Mouse (Mus musculus): ENCODE measurements at regions not wholly inside any gene's neighbourhood (a gene's known extent, or its start where the extent isn't known, plus 50 kb on each side); places are given as distances from the start of the nearest gene placed in this dataset.

GRCm38 (mm10) chr13:39566491-39566890 is 605.8 kb upstream of the Slc35b3 start:
- no peak overlapping the region for H3K27ac ChIP-seq (ENCODE audit: insufficient read depth, low read length)
- H3K4me3 ChIP-seq (ENCODE audit: insufficient read depth, low read length) = no peak overlapping the region
- no peak for TF ChIP-seq POLR2A (IDR thresholded peaks at IDR 0.05; ENCODE audit: extremely low read depth, insufficient read depth, low read length)
- TF ChIP-seq CTCF (IDR thresholded peaks at IDR 0.05; ENCODE audit: extremely low read depth, insufficient read depth, low read length) = no peak
- H3K4me1 ChIP-seq (ENCODE audit: control insufficient read depth, insufficient read depth, low read length) = no peaks in the 10 kb centered on the region

- TF ChIP-seq POLR2A (IDR thresholded peaks at IDR 0.05; ENCODE audit: extremely low read depth, insufficient read depth, low read length) (no peak), CTCF (IDR thresholded peaks at IDR 0.05; ENCODE audit: extremely low read depth, insufficient read depth, low read length) (no peak)
Measured at GRCm38 (mm10) chr13:39537724-39538440, 577.2 kb upstream of the Slc35b3 start.

GRCm38 (mm10) chr13:39526469-39526868 is 565.8 kb upstream of the Slc35b3 start:
- no peak overlapping the region for H3K27ac ChIP-seq (ENCODE audit: insufficient read depth, low read length)
- TF ChIP-seq CTCF (IDR thresholded peaks at IDR 0.05; ENCODE audit: extremely low read depth, insufficient read depth, low read length) (no peak), POLR2A (IDR thresholded peaks at IDR 0.05; ENCODE audit: extremely low read depth, insufficient read depth, low read length) (no peak)
- no peak overlapping the region for H3K4me3 ChIP-seq (ENCODE audit: insufficient read depth, low read length)
- H3K4me1 ChIP-seq (ENCODE audit: control insufficient read depth, insufficient read depth, low read length) = no peaks in the 10 kb centered on the region

More at GRCm38 (mm10) chr13:39537724-39538440, 577.2 kb upstream of the Slc35b3 start:
- no peaks in the 10 kb centered on the region for H3K4me1 ChIP-seq (ENCODE audit: control insufficient read depth, insufficient read depth, low read length)
- H3K4me3 ChIP-seq (ENCODE audit: insufficient read depth, low read length) = no peak overlapping the region
- no peak overlapping the region for H3K27ac ChIP-seq (ENCODE audit: insufficient read depth, low read length)

DNA sequence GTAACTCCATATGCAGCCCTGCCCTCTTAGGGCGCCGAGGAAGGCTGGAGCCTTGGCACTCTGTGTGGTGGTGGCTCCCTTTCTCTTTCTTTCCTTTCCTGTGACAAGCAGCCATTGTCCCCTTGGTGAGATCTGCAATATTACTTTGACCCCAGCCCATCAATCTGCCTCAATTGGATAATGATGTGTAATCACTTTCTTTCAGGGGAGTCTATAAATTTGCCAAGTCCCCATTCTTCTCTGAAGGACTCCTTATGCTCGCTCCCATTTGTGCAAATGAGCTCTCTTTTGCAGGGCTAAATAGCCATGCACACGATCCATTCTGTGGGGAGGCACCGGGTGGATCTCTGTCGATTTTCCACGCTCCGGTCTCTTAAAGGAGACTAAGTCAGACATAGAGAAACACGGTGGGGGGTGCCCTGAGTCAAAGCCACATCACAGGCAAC is 563.2 kb upstream of the Slc35b3 start:
- no peaks in the 10 kb centered on the region for H3K4me1 ChIP-seq (ENCODE audit: control insufficient read depth, insufficient read depth, low read length)
- H3K27ac ChIP-seq (ENCODE audit: insufficient read depth, low read length) = no peak overlapping the region
- no peak overlapping the region for H3K4me3 ChIP-seq (ENCODE audit: insufficient read depth, low read length)
- TF ChIP-seq POLR2A (IDR thresholded peaks at IDR 0.05; ENCODE audit: extremely low read depth, insufficient read depth, low read length) (no peak), CTCF (IDR thresholded peaks at IDR 0.05; ENCODE audit: extremely low read depth, insufficient read depth, low read length) (no peak)

DNA sequence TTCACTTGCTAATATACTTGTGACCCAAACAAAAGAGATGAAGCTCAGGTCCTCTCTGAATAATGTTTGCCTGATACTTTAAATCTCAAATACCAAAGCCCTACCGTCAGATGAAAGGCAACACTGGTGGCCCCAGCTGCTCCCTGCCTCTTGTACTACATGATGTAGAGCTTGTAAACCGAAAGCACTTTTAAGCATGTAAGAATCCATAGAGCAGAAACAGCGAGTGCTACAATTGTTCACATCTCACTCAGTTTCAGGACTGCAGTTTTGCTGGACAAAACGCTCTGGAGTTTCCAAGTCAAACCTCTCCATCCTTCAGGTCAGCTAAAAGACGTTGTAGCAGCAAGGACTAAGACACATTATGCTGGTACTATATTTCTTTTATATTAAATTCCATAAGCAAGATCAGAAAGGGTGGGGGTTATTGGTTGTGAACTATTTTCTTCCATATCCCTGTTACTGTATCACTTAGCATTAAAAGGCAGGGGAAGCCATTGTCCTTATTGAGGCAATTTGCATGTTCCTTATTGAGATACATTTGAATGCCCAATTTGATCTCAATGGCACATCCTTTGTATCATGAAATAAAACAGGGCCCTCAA is 562.7 kb upstream of the Slc35b3 start:
- no peak overlapping the region for H3K27ac ChIP-seq (ENCODE audit: insufficient read depth, low read length)
- H3K4me1 ChIP-seq (ENCODE audit: control insufficient read depth, insufficient read depth, low read length) = no peaks in the 10 kb centered on the region
- no peak overlapping the region for H3K4me3 ChIP-seq (ENCODE audit: insufficient read depth, low read length)
- TF ChIP-seq POLR2A (IDR thresholded peaks at IDR 0.05; ENCODE audit: extremely low read depth, insufficient read depth, low read length) (no peak), CTCF (IDR thresholded peaks at IDR 0.05; ENCODE audit: extremely low read depth, insufficient read depth, low read length) (no peak)

- Histone ChIP-seq H3K27ac (ENCODE audit: insufficient read depth, low read length) (no peak overlapping the region), H3K4me3 (ENCODE audit: insufficient read depth, low read length) (no peak overlapping the region), H3K4me1 (ENCODE audit: control insufficient read depth, insufficient read depth, low read length) (no peaks in the 10 kb centered on the region)
- no peak for TF ChIP-seq POLR2A (IDR thresholded peaks at IDR 0.05; ENCODE audit: extremely low read depth, insufficient read depth, low read length)
- no peak for TF ChIP-seq CTCF (IDR thresholded peaks at IDR 0.05; ENCODE audit: extremely low read depth, insufficient read depth, low read length)
Measured at GRCm38 (mm10) chr13:39520846-39521245, 560.2 kb upstream of the Slc35b3 start.

GRCm38 (mm10) chr13:39516106-39516505 is 555.4 kb upstream of the Slc35b3 start:
- TF ChIP-seq POLR2A (IDR thresholded peaks at IDR 0.05; ENCODE audit: extremely low read depth, insufficient read depth, low read length) (no peak), CTCF (IDR thresholded peaks at IDR 0.05; ENCODE audit: extremely low read depth, insufficient read depth, low read length) (no peak)
- Histone ChIP-seq H3K27ac (ENCODE audit: insufficient read depth, low read length) (no peak overlapping the region), H3K4me1 (ENCODE audit: control insufficient read depth, insufficient read depth, low read length) (no peaks in the 10 kb centered on the region), H3K4me3 (ENCODE audit: insufficient read depth, low read length) (no peak overlapping the region)

GRCm38 (mm10) chr13:39489806-39490205 is 529.1 kb upstream of the Slc35b3 start:
- TF ChIP-seq CTCF (IDR thresholded peaks at IDR 0.05; ENCODE audit: extremely low read depth, insufficient read depth, low read length) (no peak), POLR2A (IDR thresholded peaks at IDR 0.05; ENCODE audit: extremely low read depth, insufficient read depth, low read length) (no peak)
- Histone ChIP-seq H3K27ac (ENCODE audit: insufficient read depth, low read length) (no peak overlapping the region), H3K4me3 (ENCODE audit: insufficient read depth, low read length) (no peak overlapping the region), H3K4me1 (ENCODE audit: control insufficient read depth, insufficient read depth, low read length) (no peaks in the 10 kb centered on the region)

DNA sequence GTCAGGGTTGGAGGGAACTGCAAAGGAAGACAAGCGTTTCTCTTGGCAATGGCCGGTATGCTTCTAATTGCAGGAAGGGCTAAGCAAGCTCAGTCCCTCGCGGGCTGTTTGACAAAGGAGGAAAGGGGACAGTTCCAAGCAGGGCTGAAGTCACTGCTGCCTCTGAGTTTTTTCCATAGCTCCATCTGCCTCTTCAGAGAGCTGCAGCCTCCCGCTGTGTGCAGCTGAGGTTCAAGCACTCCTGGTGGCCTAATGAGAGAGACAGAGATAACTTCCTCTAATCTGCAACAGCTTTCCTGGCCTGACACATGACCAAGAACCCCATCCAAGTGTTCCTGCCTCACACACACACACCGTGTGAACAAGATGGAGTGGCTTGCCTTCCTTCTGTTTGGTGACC is 511.9 kb upstream of the Slc35b3 start:
- H3K4me3 ChIP-seq (ENCODE audit: insufficient read depth, low read length) = no peak overlapping the region
- TF ChIP-seq CTCF (IDR thresholded peaks at IDR 0.05; ENCODE audit: extremely low read depth, insufficient read depth, low read length) (no peak), POLR2A (IDR thresholded peaks at IDR 0.05; ENCODE audit: extremely low read depth, insufficient read depth, low read length) (no peak)
- no peak overlapping the region for H3K27ac ChIP-seq (ENCODE audit: insufficient read depth, low read length)
- no peaks in the 10 kb centered on the region for H3K4me1 ChIP-seq (ENCODE audit: control insufficient read depth, insufficient read depth, low read length)

- no peak overlapping the region for H3K4me3 ChIP-seq (ENCODE audit: insufficient read depth, low read length)
- H3K4me1 ChIP-seq (ENCODE audit: control insufficient read depth, insufficient read depth, low read length) = no peaks in the 10 kb centered on the region
- no peak overlapping the region for H3K27ac ChIP-seq (ENCODE audit: insufficient read depth, low read length)
- no peak for TF ChIP-seq POLR2A (IDR thresholded peaks at IDR 0.05; ENCODE audit: extremely low read depth, insufficient read depth, low read length)
- no peak for TF ChIP-seq CTCF (IDR thresholded peaks at IDR 0.05; ENCODE audit: extremely low read depth, insufficient read depth, low read length)
Measured at GRCm38 (mm10) chr13:39441799-39442198, 481.1 kb upstream of the Slc35b3 start.
